Mouse (Mus musculus) embryonic fibroblast, embryonic 13.5 days (primary cell): ENCODE measurements at regions not wholly inside any gene's neighbourhood (a gene's known extent, or its start where the extent isn't known, plus 50 kb on each side); places are given as distances from the start of the nearest gene placed in this dataset.

Source experiments
- H3K27ac ChIP-seq: 2 replicates; pipeline ENCODE4 v1.5.1; 2012; ENCODE audit warnings: low read length, control low read depth, inconsistent platforms; ENCODE audit not compliant: insufficient read depth
- H3K4me1 ChIP-seq: 2 replicates; pipeline ENCODE4 v1.6.1; 2011; ENCODE audit warnings: low read length; ENCODE audit not compliant: control insufficient read depth, insufficient read depth
- H3K4me3 ChIP-seq: 2 replicates; pipeline ENCODE4 v1.5.1; 2011; ENCODE audit warnings: mild to moderate bottlenecking, control low read depth, low read length; ENCODE audit not compliant: insufficient read depth
- CTCF ChIP-seq: IDR thresholded peaks from 2 replicates; pipeline ENCODE4 v1.5.1; 2011; ENCODE audit warnings: mild to moderate bottlenecking, control low read depth, low read length, moderate library complexity, borderline replicate concordance; ENCODE audit not compliant: insufficient read depth
- POLR2A ChIP-seq: IDR thresholded peaks from 2 replicates; pipeline ENCODE4 v1.6.1; 2011; ENCODE audit warnings: low read depth, mild to moderate bottlenecking, control low read depth, low read length, moderate library complexity

GRCm38 (mm10) chr7:70718149-70718765, 351.7 kb upstream of the Nr2f2 start:
- H3K27ac ChIP-seq: no peak overlapping the region
- no peak overlapping the region for H3K4me3 ChIP-seq
- no peak for TF ChIP-seq POLR2A
- TF ChIP-seq CTCF: no peak
- no peaks in the 10 kb centered on the region for H3K4me1 ChIP-seq

- Histone ChIP-seq H3K27ac (no peak overlapping the region), H3K4me1 (no peaks in the 10 kb centered on the region), H3K4me3 (no peak overlapping the region)
- TF ChIP-seq CTCF: no peak
- no peak for TF ChIP-seq POLR2A
Observed at GRCm38 (mm10) chr7:70717608-70718007, 351.1 kb upstream of the Nr2f2 start.

GRCm38 (mm10) chr7:70716811-70717458, 350.4 kb upstream of the Nr2f2 start:
- Histone ChIP-seq H3K4me3 (no peak overlapping the region), H3K4me1 (no peaks in the 10 kb centered on the region), H3K27ac (no peak overlapping the region)
- TF ChIP-seq POLR2A (no peak), CTCF (no peak)

GRCm38 (mm10) chr7:70712141-70712540, 345.6 kb upstream of the Nr2f2 start:
- TF ChIP-seq CTCF: no peak
- Histone ChIP-seq H3K4me1 (no peaks in the 10 kb centered on the region), H3K27ac (no peak overlapping the region), H3K4me3 (no peak overlapping the region)

- Histone ChIP-seq H3K4me1 (0 out of 2 replicates have a peak, but pooled peaks cover 3% of the 10 kb centered on the region), H3K27ac (no peak overlapping the region)
- TF ChIP-seq POLR2A: no peak
- no peak for TF ChIP-seq CTCF
Observed at GRCm38 (mm10) chr7:70706281-70706680, 339.7 kb upstream of the Nr2f2 start.

GRCm38 (mm10) chr7:70703784-70704183, 337.2 kb upstream of the Nr2f2 start:
- Histone ChIP-seq H3K27ac (no peak overlapping the region), H3K4me3 (no peak overlapping the region), H3K4me1 (0 out of 2 replicates have a peak, but pooled peaks cover 3% of the 10 kb centered on the region)
- TF ChIP-seq POLR2A: no peak
- no peak for TF ChIP-seq CTCF

More at GRCm38 (mm10) chr7:70706281-70706680, 339.7 kb upstream of the Nr2f2 start:
- no peak overlapping the region for H3K4me3 ChIP-seq

- H3K27ac ChIP-seq: no peak overlapping the region
- 0 out of 2 replicates have a peak, but pooled peaks cover 3% of the 10 kb centered on the region for H3K4me1 ChIP-seq
- no peak overlapping the region for H3K4me3 ChIP-seq
- TF ChIP-seq CTCF (no peak), POLR2A (no peak)
Observed at GRCm38 (mm10) chr7:70700461-70700860, 333.9 kb upstream of the Nr2f2 start.

- H3K27ac ChIP-seq: no peak overlapping the region
Observed at GRCm38 (mm10) chr7:70699391-70699790, 332.9 kb upstream of the Nr2f2 start.

GRCm38 (mm10) chr7:70698986-70699385, 332.5 kb upstream of the Nr2f2 start:
- no peak for TF ChIP-seq POLR2A
- no peak for TF ChIP-seq CTCF
- no peak overlapping the region for H3K4me3 ChIP-seq
- H3K27ac ChIP-seq: no peak overlapping the region
- 0 out of 2 replicates have a peak, but pooled peaks cover 3% of the 10 kb centered on the region for H3K4me1 ChIP-seq

More at GRCm38 (mm10) chr7:70699391-70699790, 332.9 kb upstream of the Nr2f2 start:
- TF ChIP-seq POLR2A: no peak
- TF ChIP-seq CTCF: no peak
- Histone ChIP-seq H3K4me3 (no peak overlapping the region), H3K4me1 (0 out of 2 replicates have a peak, but pooled peaks cover 3% of the 10 kb centered on the region)

GRCm38 (mm10) chr7:70692160-70692559, 325.6 kb upstream of the Nr2f2 start:
- Histone ChIP-seq H3K4me1 (no peaks in the 10 kb centered on the region), H3K27ac (no peak overlapping the region)
- TF ChIP-seq CTCF: no peak
- TF ChIP-seq POLR2A: no peak

GRCm38 (mm10) chr7:70690845-70691244, 324.3 kb upstream of the Nr2f2 start:
- Histone ChIP-seq H3K27ac (no peak overlapping the region), H3K4me3 (no peak overlapping the region), H3K4me1 (no peaks in the 10 kb centered on the region)
- no peak for TF ChIP-seq POLR2A
- TF ChIP-seq CTCF: no peak

More at GRCm38 (mm10) chr7:70692160-70692559, 325.6 kb upstream of the Nr2f2 start:
- H3K4me3 ChIP-seq: no peak overlapping the region
